Mouse (Mus musculus): ENCODE data around the gene Ctnnb1. TPM values are rescaled to one million over a fixed set of nuclear protein-coding genes. Genes with fewer than 3 reads are reported as not detected.

Ctnnb1 gene
- polyA plus RNA-seq (2014; fragmentation: Illumina TruSeq; extraction: RNeasy Lipid Tissue Mini Kit (QIAGEN cat#74804); ENCODE audit: low read depth, low replicate concordance) = 497 TPM

DNA sequence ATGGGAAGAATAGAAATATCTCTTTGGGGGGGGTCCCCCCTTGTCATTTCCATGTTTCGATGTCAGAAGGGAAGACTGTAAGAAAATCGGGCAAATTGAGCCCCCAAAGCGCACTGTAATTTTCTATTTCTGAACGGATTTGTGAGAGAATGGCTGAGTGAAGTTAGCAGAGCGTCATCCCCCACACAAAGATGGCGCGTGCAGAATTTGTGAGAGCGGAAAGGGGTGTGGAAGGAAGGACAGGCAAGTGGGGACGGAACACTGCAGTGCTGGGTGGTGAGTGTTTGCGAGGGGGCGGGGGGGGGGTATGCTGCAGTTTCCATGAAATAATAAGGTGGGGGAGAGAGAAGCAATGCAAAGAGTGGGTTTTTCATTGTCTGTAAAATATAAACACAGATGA, at the start of gene Ctnnb1:
Gene Ctnnb1, plus strand, starts transcription at position 136 of the 400 bp plus-strand sequence.

All from heart, adult 10 weeks (tissue).